18 mouse cellular contexts compared by ENCODE assay signal in genomic region chr5:102244706-102245105, GRCm38 (mm10).
"Had no signal": no experiment of that assay in that cellular context is flagged by ENCODE, and none has a peak within 500 bp of the region (broad histone marks: within the 10 kb centered on the region; RNA-seq: fewer than 3 reads in every experiment).

No protein-coding gene starts in this region.

- H3K27me3 ChIP-seq: lung, embryonic 15.5 days; megakaryocyte, embryonic 14.5 days; midbrain, embryonic 13.5 days; midbrain, embryonic 15.5 days; neural tube, embryonic 12.5 days; stomach, embryonic 15.5 days had no signal

- H3K4me3 ChIP-seq: lung, embryonic 15.5 days; megakaryocyte, embryonic 14.5 days; midbrain, embryonic 13.5 days; midbrain, embryonic 15.5 days; neural tube, embryonic 12.5 days; stomach, embryonic 15.5 days had no signal

- H3K9ac ChIP-seq: liver, postnatal 0 days; lung, embryonic 15.5 days; midbrain, embryonic 13.5 days; midbrain, embryonic 15.5 days; neural tube, embryonic 12.5 days; stomach, embryonic 15.5 days had no signal

- H3K27ac ChIP-seq: lung, embryonic 15.5 days; macrophage; midbrain, embryonic 13.5 days; midbrain, embryonic 15.5 days; neural tube, embryonic 12.5 days; stomach, embryonic 15.5 days; stomach, postnatal 0 days had no signal

- H3K9me3 ChIP-seq: lung, embryonic 15.5 days; midbrain, embryonic 13.5 days; midbrain, embryonic 15.5 days; neural tube, embryonic 12.5 days; stomach, embryonic 15.5 days had no signal

- H3K4me1 ChIP-seq: lung, embryonic 15.5 days; megakaryocyte, embryonic 14.5 days; neural tube, embryonic 12.5 days; stomach, embryonic 15.5 days had no signal

- H3K4me2 ChIP-seq: lung, embryonic 15.5 days; midbrain, embryonic 11.5 days; midbrain, embryonic 13.5 days; midbrain, embryonic 15.5 days; neural tube, embryonic 12.5 days; stomach, embryonic 15.5 days had no signal

- DNase-seq: liver, postnatal 0 days; lung, adult 2 months; lung, postnatal 14 days; lung, postnatal 36 days; right cerebral cortex, postnatal 14 days; thymus, adult 2 months; thymus, postnatal 25 days; thymus, postnatal 4 days had no signal

- H3K36me3 ChIP-seq: lung, embryonic 15.5 days; midbrain, embryonic 13.5 days; midbrain, embryonic 15.5 days; neural tube, embryonic 12.5 days; stomach, embryonic 15.5 days had no signal

- ATAC-seq: liver, postnatal 0 days; lung, postnatal 0 days; midbrain, embryonic 13.5 days; midbrain, embryonic 15.5 days had no signal
